Mouse (Mus musculus) kidney, postnatal 0 days (tissue): ENCODE data around the gene Ggn. TPM values are rescaled to one million over a fixed set of nuclear protein-coding genes. Genes with fewer than 3 reads are reported as not detected.

Source experiments
- ATAC-seq: fragments of 200-750 bp; cut with Nextera tagmentation; replicated peaks from 2 replicates; pipeline ENCODE4 v1.8.0; 2017; ENCODE audit warnings: low read depth, moderate number of reproducible peaks, moderate TSS enrichment, moderate library complexity; ENCODE audit not compliant: low FRiP score
- DNase-seq: peaks from one replicate; pipeline ENCODE4 v3.0.0-alpha.2; 2016; ENCODE audit warnings: low spot score
- H3K27ac ChIP-seq: fragments of 300-500 bp; sonication (generic); 2 replicates; pipeline ENCODE4 v1.5.1; 2014; ENCODE audit warnings: mild to moderate bottlenecking
- H3K27me3 ChIP-seq: fragments of 300-500 bp; sonication (generic); 2 replicates; pipeline ENCODE4 v1.6.1; 2014; ENCODE audit warnings: low read length, mixed read lengths; ENCODE audit not compliant: insufficient read depth
- H3K36me3 ChIP-seq: fragments of 300-500 bp; sonication (generic); 2 replicates; pipeline ENCODE4 v1.6.1; 2014; ENCODE audit warnings: low read length, mixed read lengths; ENCODE audit not compliant: insufficient read depth
- H3K4me1 ChIP-seq: fragments of 300-500 bp; sonication (generic); replicated peaks from 2 replicates; pipeline ENCODE4 v1.6.1; 2014; ENCODE audit warnings: antibody characterized with exemption, low read length, mixed read lengths; ENCODE audit not compliant: insufficient read depth
- H3K4me2 ChIP-seq: fragments of 300-500 bp; sonication (generic); 2 replicates; pipeline ENCODE4 v1.6.1; 2014; ENCODE audit warnings: mild to moderate bottlenecking, low read length, moderate library complexity, mixed read lengths
- H3K4me3 ChIP-seq: fragments of 300-500 bp; sonication (generic); replicated peaks from 2 replicates; pipeline ENCODE4 v1.5.1; 2014; ENCODE audit warnings: low read depth, low read length
- H3K9ac ChIP-seq: fragments of 300-500 bp; sonication (generic); 2 replicates; pipeline ENCODE4 v1.6.1; 2014; ENCODE audit warnings: low read depth, low read length
- H3K9me3 ChIP-seq: fragments of 300-500 bp; sonication (generic); replicated peaks from 2 replicates; pipeline ENCODE4 v1.6.1; 2016; ENCODE audit warnings: low read length, inconsistent platforms, mixed read lengths
- CTCF ChIP-seq: IDR thresholded peaks from 2 replicates; pipeline ENCODE4 v1.5.1; 2016; ENCODE audit warnings: antibody characterized with exemption, low read depth, mild to moderate bottlenecking, moderate library complexity
- WGBS: fragments of 180-500 bp; shearing (Covaris S2); extraction: QIAGEN DNeasy Blood & Tissue Kit; methylation state at CpG from one replicate; pipeline ENCODE4 v1.1.7; 2014; 5-methylcytosine and 5-hydroxymethylcytosine counted together
- polyA plus RNA-seq: library from polyadenylated mRNA; unstranded; fragments of >200 nt; fragmentation: Nextera tagmentation; extraction: Ambion mirVana; gene quantifications from 2 replicates; pipeline ENCODE4 v1.2.1, GENCODE M21; 2015

Gene Ggn
- polyA plus RNA-seq, 1 experiment from 2014 or later = 0.70 TPM

DNA sequence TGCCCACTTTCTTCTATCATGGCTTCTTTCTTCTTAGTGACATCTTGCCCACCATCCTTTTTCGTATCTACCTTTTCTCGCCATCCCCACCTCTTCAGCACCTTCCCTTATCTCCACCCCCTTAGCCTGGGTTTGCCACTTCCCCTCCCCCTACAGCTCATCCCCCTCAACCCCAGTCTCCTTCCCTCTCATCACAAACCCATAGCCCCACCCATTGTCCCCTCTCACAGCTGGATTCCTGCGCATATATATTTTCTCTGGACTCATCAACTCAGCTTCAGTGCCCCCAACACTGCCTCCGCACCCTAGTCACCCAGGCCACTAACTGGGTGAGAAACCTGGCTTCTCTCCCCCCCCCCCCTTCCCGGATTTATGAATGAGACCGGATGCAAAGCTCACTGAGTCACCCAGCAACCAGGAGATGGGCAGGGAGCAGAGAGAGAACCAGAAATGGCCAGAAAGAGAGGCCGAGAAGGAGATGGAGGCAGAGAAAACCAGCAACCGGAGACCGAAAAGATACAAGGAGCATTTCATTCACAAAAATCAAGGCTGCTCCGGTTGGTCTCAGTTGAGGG is 1.8 kb upstream of the Ggn start:
- Histone ChIP-seq H3K4me3 (peak overlapping the region; percentile 77), H3K27ac (peak overlapping the region; percentile 54; the same call in 1 of the 2 replicates), H3K4me2 (peak overlapping the region; percentile 88), H3K4me1 (peaks cover 13% of the 10 kb centered on the region), H3K36me3 (0 out of 2 replicates have a peak, but pooled peaks cover 6% of the 10 kb centered on the region), H3K27me3 (peaks cover 7% of the 10 kb centered on the region; the same call in 1 of the 2 replicates), H3K9ac (no peak overlapping the region), H3K9me3 (no peaks in the 10 kb centered on the region)
- ATAC-seq (no peak), DNase-seq (peak; percentile 21)
- WGBS = 9% methylated on average over 10 of the region's 10 CpGs
- TF ChIP-seq CTCF = no peak

DNA sequence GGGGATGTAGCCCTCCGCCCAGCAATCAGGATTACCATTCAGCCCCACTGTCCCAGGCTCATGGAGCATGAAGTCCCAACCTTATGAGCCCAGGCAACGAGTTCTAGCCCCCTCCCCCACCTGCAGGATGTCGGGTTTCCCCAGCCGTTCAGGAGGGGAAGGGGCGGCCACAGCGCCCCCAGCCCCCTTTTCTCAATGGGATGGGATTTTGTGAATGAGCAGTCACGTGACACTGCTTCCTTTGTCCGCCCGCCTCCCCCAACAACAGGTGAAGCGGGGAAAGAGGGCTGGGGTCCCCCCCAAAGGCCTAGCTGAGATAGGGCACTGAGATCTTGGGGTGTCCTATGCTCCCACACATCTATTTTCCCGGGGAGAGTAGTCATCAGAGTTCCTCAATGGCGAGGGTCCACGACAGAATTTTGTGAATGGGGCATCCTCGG is 1.2 kb upstream of the Ggn start:
- DNase-seq (no peak), ATAC-seq (no peak)
- H3K4me3 ChIP-seq = peak overlapping the region; percentile 77
- H3K4me2 ChIP-seq = peak overlapping the region; percentile 88
- peaks cover 13% of the 10 kb centered on the region for H3K4me1 ChIP-seq
- H3K27me3 ChIP-seq = peaks cover 11% of the 10 kb centered on the region
- no peaks in the 10 kb centered on the region for H3K9me3 ChIP-seq
- peak overlapping the region; percentile 54 for H3K27ac ChIP-seq
- no peak for TF ChIP-seq CTCF
- peak overlapping the region; percentile 62 for H3K9ac ChIP-seq
- 0% methylated on average over 14 of the region's 14 CpGs for WGBS
- H3K36me3 ChIP-seq = 0 out of 2 replicates have a peak, but pooled peaks cover 12% of the 10 kb centered on the region

DNA sequence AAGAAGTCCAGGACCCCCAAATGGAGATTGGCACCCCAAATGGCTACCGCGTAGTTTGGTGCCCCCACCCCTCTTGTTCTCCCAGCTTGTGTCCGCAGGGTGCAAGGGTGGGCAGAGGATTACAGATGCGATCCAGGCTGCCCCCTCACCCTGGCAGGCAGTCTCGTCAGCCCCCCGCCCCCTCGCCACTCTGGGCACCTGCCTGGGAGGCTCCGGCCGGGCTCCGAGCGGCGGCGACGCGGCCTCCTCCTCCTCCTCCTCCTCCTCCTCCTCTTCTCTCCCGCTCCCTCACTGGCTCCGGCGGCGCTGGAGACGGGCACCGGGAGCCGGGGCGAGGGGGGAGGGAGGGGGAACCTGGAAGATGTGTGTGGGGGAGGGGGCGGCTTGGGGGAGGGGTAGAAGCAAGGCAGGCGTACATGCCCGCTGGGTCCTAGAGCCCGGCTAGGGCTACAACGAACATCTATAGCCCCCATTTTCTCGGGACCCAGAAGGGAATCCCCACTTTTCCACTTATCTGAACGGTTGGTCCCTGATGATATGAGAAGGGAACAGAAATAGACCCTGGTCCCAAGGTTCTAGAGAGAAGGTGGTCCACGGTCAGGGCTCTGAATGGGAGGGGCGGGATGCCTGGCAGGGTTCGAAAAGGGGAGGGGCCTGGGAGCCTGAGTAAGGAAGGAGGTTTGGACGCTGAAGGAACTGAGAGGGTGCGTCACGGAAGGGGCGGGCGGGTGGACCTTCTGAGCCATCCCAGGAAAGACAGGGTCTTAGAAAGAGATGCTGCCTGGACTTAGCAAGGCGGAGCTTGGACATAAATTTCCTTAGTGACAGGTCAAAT is 562 bp upstream of the Ggn start:
- Histone ChIP-seq H3K27ac (peak overlapping the region; percentile 54), H3K4me1 (peaks cover 13% of the 10 kb centered on the region), H3K36me3 (0 out of 2 replicates have a peak, but pooled peaks cover 13% of the 10 kb centered on the region), H3K4me3 (peak overlapping the region; percentile 77), H3K4me2 (peak overlapping the region; percentile 88), H3K9ac (peak overlapping the region; percentile 62), H3K27me3 (peaks cover 11% of the 10 kb centered on the region), H3K9me3 (no peaks in the 10 kb centered on the region)
- peak; percentile 81 for ATAC-seq
- TF ChIP-seq CTCF = no peak
- DNase-seq = peak; percentile 95
- under 1% methylated on average over 35 of the region's 39 CpGs for WGBS

DNA sequence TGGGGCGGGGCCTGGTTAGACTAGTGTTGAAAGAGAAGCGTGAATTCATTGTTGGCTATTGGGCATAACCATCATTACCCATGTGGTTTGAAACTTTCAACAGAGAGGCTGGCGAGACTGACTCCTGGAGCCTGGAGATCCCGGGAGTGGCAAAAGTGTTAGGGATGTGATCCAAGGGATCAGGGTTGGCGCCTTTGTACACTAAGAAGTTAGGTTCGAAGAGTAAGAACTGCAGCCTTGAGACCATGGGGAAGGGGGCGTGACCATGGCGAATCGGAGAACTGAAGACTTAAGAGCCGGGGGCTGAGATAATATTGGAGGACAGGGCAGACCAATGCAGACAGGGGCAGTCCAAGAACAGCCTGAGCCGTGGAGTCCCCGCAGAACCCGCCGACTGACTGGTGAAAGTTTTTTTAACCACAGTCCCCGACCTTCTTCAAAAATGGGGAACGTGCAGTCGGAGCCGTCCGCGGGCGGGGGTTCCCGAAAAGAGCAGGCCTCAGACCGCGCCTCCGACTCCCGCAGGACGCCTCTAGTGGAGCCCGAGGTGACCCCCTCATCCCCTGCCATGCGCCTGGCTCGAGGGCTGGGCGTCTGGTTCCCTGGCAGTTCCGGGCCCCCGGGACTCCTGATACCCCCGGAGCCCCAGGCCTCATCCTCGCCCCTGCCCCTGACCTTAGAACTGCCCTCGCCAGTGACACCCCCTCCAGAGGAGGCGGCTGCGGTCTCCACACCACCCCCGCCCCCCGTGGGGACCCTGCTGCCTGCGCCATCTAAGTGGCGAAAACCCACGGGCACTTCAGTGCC is 948 bp downstream of the Ggn start:
- Histone ChIP-seq H3K27me3 (peaks cover 11% of the 10 kb centered on the region), H3K27ac (no peak overlapping the region), H3K9me3 (no peaks in the 10 kb centered on the region), H3K36me3 (peaks cover 25% of the 10 kb centered on the region; the same call in 1 of the 2 replicates), H3K9ac (peak overlapping the region; percentile 52), H3K4me3 (peak overlapping the region; percentile 77), H3K4me1 (peaks cover 13% of the 10 kb centered on the region), H3K4me2 (peak overlapping the region; percentile 88)
- ATAC-seq (no peak), DNase-seq (no peak)
- TF ChIP-seq CTCF = no peak
- 2% methylated on average over 43 of the region's 43 CpGs for WGBS

DNA sequence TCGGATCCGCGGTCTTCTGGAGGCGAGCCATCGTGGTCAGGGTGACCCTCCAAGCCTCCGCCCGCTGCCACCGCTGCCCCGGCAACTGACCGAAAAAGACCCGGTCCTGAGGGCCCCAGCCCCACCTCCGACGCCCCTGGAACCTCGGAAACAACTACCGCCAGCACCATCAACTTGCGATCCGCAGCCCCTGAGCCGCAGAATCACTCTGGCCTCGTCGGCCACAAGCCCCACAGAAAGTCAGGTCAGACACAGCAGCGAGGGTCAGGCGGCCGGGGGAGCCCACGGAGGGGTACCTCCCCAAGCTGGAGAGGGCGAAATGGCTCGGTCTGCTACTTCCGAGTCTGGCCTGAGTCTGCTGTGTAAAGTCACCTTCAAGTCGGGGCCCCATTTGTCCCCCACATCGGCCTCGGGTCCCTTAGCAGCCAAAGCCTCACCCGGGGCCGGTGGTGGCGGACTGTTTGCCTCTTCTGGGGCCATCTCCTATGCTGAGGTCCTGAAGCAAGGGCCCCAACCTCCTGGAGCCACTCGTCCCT is 1.6 kb downstream of the Ggn start:
- WGBS = 4% methylated on average over 34 of the region's 34 CpGs
- Histone ChIP-seq H3K9me3 (no peaks in the 10 kb centered on the region), H3K4me3 (peak overlapping the region; percentile 77), H3K27ac (no peak overlapping the region), H3K36me3 (peaks cover 31% of the 10 kb centered on the region; the same call in 1 of the 2 replicates), H3K27me3 (peaks cover 11% of the 10 kb centered on the region), H3K4me2 (peak overlapping the region; percentile 88), H3K4me1 (peaks cover 13% of the 10 kb centered on the region), H3K9ac (peak overlapping the region; percentile 52)
- ATAC-seq = no peak
- TF ChIP-seq CTCF = no peak
- no peak for DNase-seq
